Mouse (Mus musculus) stomach, embryonic 16.5 days (tissue): ENCODE data around the gene Dixdc1. TPM values are rescaled to one million over a fixed set of nuclear protein-coding genes. Genes with fewer than 3 reads are reported as not detected.

Experiments used
- ATAC-seq: fragments of 200-750 bp; cut with Nextera tagmentation; 2 replicates; pipeline ENCODE4 v1.8.0; 2017; ENCODE audit warnings: moderate number of reproducible peaks, moderate TSS enrichment; ENCODE audit not compliant: insufficient read depth, low FRiP score
- H3K27ac ChIP-seq: fragments of 300-500 bp; sonication (generic); 2 replicates; pipeline ENCODE4 v1.5.1; 2014; ENCODE audit warnings: low read length
- H3K27me3 ChIP-seq: fragments of 300-500 bp; sonication (generic); 2 replicates; pipeline ENCODE4 v1.6.1; 2014; ENCODE audit warnings: low read length, control low read depth, mixed read lengths; ENCODE audit not compliant: control insufficient read depth, insufficient read depth
- H3K36me3 ChIP-seq: fragments of 300-500 bp; sonication (generic); 2 replicates; pipeline ENCODE4 v1.6.1; 2014; ENCODE audit warnings: low read length; ENCODE audit not compliant: control insufficient read depth, insufficient read depth
- H3K4me1 ChIP-seq: fragments of 300-500 bp; sonication (generic); 2 replicates; pipeline ENCODE4 v1.6.1; 2014; ENCODE audit warnings: low read length, control low read depth, mixed read lengths; ENCODE audit not compliant: control insufficient read depth, insufficient read depth
- H3K4me2 ChIP-seq: fragments of 300-500 bp; sonication (generic); 2 replicates; pipeline ENCODE4 v1.6.1; 2014; ENCODE audit warnings: low read depth, low read length, mixed read lengths
- H3K4me3 ChIP-seq: fragments of 300-500 bp; sonication (generic); replicated peaks from 2 replicates; pipeline ENCODE4 v1.5.1; 2014; ENCODE audit warnings: mild to moderate bottlenecking, low read length
- H3K9ac ChIP-seq: fragments of 300-500 bp; sonication (generic); 2 replicates; pipeline ENCODE4 v1.6.1; 2014; ENCODE audit warnings: low read length
- H3K9me3 ChIP-seq: fragments of 300-500 bp; sonication (generic); replicated peaks from 2 replicates; pipeline ENCODE4 v1.6.1; 2016; ENCODE audit warnings: low read length, control low read depth; ENCODE audit not compliant: control insufficient read depth
- WGBS: fragments of 180-500 bp; shearing (Covaris S2); extraction: QIAGEN DNeasy Blood & Tissue Kit; methylation state at CpG from one replicate; pipeline ENCODE4 v1.1.7; 2014; 5-methylcytosine and 5-hydroxymethylcytosine counted together
- polyA plus RNA-seq: library from polyadenylated mRNA; unstranded; fragments of >200 nt; fragmentation: Nextera tagmentation; extraction: Ambion mirVana; gene quantifications from 2 replicates; pipeline ENCODE4 v1.2.1, GENCODE M21; 2015

Gene Dixdc1
- polyA plus RNA-seq, 1 experiment from 2014 or later: 9.7 TPM

- H3K4me2 ChIP-seq: peak overlapping the region; percentile 70
- H3K4me1 ChIP-seq: peaks cover 5% of the 10 kb centered on the region
- H3K9ac ChIP-seq: peak overlapping the region; percentile 91
- no peaks in the 10 kb centered on the region for H3K9me3 ChIP-seq
- H3K4me3 ChIP-seq: peak overlapping the region; percentile 67
- H3K27ac ChIP-seq: peak overlapping the region; percentile 97; the same call in 1 of the 2 replicates
- 31% methylated on average over 11 of the region's 11 CpGs for WGBS
- H3K27me3 ChIP-seq: no peaks in the 10 kb centered on the region
- ATAC-seq: no peak
- H3K36me3 ChIP-seq: peaks cover 13% of the 10 kb centered on the region; the same call in 1 of the 2 replicates
Observed at GRCm38 (mm10) chr9:50616161-50616560, 123.2 kb downstream of the Dixdc1 start.

Other genes with a start within 250 kb of the Dixdc1 start
- gene Plet1, start 245.0 kb downstream of the Dixdc1 start, polyA plus RNA-seq: 17.9 and 25.0 TPM in 2 replicates
- 85.1 and 91.8 TPM in 2 replicates for gene Pts, start 210.8 kb downstream of the Dixdc1 start, polyA plus RNA-seq
- gene Il18, start 184.7 kb downstream of the Dixdc1 start, polyA plus RNA-seq: 21.1 and 24.3 TPM in 2 replicates
- gene Bco2, start 184.3 kb downstream of the Dixdc1 start, polyA plus RNA-seq: 2.0 and 2.2 TPM in 2 replicates
- gene Tex12, start 178.2 kb downstream of the Dixdc1 start, polyA plus RNA-seq: 0.13 TPM in 1 of 2 replicates, not detected in the other
- 380 and 381 TPM in 2 replicates for gene Sdhd, start 135.7 kb downstream of the Dixdc1 start, polyA plus RNA-seq
- gene Timm8b, start 135.6 kb downstream of the Dixdc1 start, polyA plus RNA-seq: 204 and 234 TPM in 2 replicates
- 3.7 and 3.9 TPM in 2 replicates for gene Pih1d2, start 122.2 kb downstream of the Dixdc1 start, polyA plus RNA-seq
- gene Nkapd1, start 122.1 kb downstream of the Dixdc1 start, polyA plus RNA-seq: 15.5 and 18.2 TPM in 2 replicates
- gene Dlat, start 79.7 kb downstream of the Dixdc1 start, polyA plus RNA-seq: 40.5 and 49.8 TPM in 2 replicates
- 13.6 and 14.2 TPM in 2 replicates for gene 2310030G06Rik, start 7.0 kb upstream of the Dixdc1 start, polyA plus RNA-seq
- 104 and 143 TPM in 2 replicates for gene Cryab, start 11.8 kb upstream of the Dixdc1 start, polyA plus RNA-seq
- gene Hspb2, start 12.8 kb upstream of the Dixdc1 start, polyA plus RNA-seq: 9.0 and 27.1 TPM in 2 replicates
- gene Fdxacb1, start 28.7 kb upstream of the Dixdc1 start, polyA plus RNA-seq: 11.1 and 11.7 TPM in 2 replicates
- 36.7 and 40.5 TPM in 2 replicates for gene Alg9, start 35.5 kb upstream of the Dixdc1 start, polyA plus RNA-seq
- gene 1110032A03Rik, start 36.0 kb upstream of the Dixdc1 start, polyA plus RNA-seq: 28.5 and 31.1 TPM in 2 replicates
- gene Ppp2r1b, start 105.8 kb upstream of the Dixdc1 start, polyA plus RNA-seq: 79.3 and 87.5 TPM in 2 replicates